Mouse (Mus musculus): ENCODE data around the gene Plekhb2. TPM values are rescaled to one million over a fixed set of nuclear protein-coding genes. Genes with fewer than 3 reads are reported as not detected.
A peak's percentile ranks its signal among the peaks of the same experiment; 100 is the strongest.

Gene Plekhb2
- polyA plus RNA-seq, 1 experiment from 2014 or later: 13.5 TPM

DNA sequence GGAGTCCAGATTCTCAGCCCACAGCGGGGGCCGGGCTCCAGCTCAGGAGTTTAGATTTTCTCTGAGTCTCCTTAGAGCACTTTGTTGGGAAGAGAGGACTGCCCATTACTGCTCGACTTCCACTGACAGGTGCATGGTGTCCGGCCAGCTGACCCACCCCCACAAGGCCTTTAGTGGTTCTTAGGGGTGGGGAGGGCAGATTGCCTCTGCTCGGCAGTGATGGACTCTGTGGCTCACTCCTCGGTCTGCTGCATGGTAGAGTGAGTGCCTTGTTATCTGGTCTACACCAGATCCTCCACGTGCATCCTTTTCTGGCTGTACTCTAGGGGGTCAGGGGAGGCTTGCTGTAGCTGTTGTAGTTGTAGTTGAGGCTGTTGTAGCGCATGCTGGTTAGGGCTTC lies 18.6 kb downstream of the Plekhb2 start:
- WGBS: 85% methylated on average over 8 of the region's 8 CpGs
- ATAC-seq (ENCODE audit: insufficient number of reproducible peaks, insufficient read depth, low FRiP score, low TSS enrichment, low read depth): peak; percentile 63; the same call in 1 of the 2 replicates
- Histone ChIP-seq H3K4me1 (replicated peaks) (no peaks in the 10 kb centered on the region), H3K4me2 (no peak overlapping the region), H3K9me3 (no peaks in the 10 kb centered on the region), H3K4me3 (replicated peaks) (no peak overlapping the region), H3K27me3 (no peaks in the 10 kb centered on the region), H3K9ac (replicated peaks) (no peak overlapping the region), H3K27ac (no peak overlapping the region), H3K36me3 (peaks cover 13% of the 10 kb centered on the region; the same call in 1 of the 2 replicates)

DNA sequence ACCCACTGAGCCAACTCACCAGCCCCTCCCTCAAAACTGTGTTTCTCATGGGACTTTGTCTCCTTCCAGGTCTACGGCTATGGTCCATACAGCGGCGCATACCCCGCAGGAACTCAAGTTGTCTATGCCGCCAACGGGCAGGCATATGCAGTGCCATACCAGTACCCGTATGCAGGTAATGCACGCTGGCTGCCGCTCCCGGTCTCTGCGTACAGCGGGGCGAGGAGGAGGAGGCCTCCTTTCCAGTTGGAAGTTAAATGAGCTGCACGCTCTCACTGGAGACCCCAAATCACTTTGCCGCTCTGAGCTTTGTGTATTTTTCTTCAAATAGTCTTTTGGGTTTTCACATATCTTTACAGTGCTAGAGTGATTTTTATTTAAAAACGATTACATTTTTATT lies 19.5 kb downstream of the Plekhb2 start:
- Histone ChIP-seq H3K4me1 (replicated peaks) (no peaks in the 10 kb centered on the region), H3K4me3 (replicated peaks) (no peak overlapping the region), H3K4me2 (no peak overlapping the region), H3K27me3 (no peaks in the 10 kb centered on the region), H3K9ac (replicated peaks) (no peak overlapping the region), H3K9me3 (no peaks in the 10 kb centered on the region), H3K27ac (no peak overlapping the region), H3K36me3 (peaks cover 11% of the 10 kb centered on the region; the same call in 1 of the 2 replicates)
- 96% methylated on average over 16 of the region's 16 CpGs for WGBS
- ATAC-seq (ENCODE audit: insufficient number of reproducible peaks, insufficient read depth, low FRiP score, low TSS enrichment, low read depth): no peak

DNA sequence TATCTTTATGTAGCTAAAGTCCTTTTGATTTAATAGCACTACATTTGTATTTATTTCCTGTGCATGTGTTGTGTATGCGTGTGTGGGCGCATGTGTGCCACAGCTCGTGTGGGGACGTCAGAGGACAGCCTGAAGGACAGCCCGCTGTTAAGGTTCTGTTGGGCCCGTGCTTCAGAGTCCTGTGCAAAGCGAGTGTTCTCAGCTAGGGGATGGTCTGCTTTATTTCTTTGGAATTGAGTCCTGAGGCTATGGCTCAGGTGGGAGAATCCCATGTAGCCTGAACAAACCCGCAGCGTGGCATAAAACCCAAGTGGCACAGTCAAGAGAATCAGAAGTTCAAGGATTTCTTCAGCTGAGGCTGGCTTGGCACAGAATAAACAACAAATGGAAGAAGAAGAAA lies 21.4 kb downstream of the Plekhb2 start:
- no peaks in the 10 kb centered on the region for H3K27me3 ChIP-seq
- no peak for ATAC-seq (ENCODE audit: insufficient number of reproducible peaks, insufficient read depth, low FRiP score, low TSS enrichment, low read depth)
- H3K4me1 ChIP-seq (replicated peaks): no peaks in the 10 kb centered on the region
- WGBS: 93% methylated on average over 9 of the region's 9 CpGs
- H3K4me2 ChIP-seq: no peak overlapping the region
- no peak overlapping the region for H3K4me3 ChIP-seq (replicated peaks)
- no peak overlapping the region for H3K27ac ChIP-seq
- no peak overlapping the region for H3K9ac ChIP-seq (replicated peaks)
- H3K9me3 ChIP-seq: no peaks in the 10 kb centered on the region
- peaks cover 15% of the 10 kb centered on the region; the same call in 1 of the 2 replicates for H3K36me3 ChIP-seq

DNA sequence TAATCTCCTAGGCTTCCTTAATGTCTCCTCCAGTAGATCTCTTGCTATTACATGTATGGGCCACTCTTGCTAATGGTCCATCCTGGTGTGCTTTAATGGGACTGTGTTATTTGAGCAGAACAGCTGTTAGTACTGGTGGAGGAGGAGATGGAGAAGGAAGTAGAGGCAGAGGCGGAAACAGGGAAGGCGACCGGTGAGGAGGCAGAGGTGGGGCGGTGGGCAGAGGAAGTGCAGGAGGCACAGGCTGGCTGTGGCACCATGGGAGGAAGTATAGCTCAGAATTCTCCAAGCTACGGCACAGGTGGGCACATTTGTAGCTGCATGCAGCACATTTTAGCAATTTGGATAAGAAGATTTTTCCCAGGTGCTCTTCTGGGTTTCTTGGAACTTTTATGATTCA lies 23.8 kb downstream of the Plekhb2 start:
- Histone ChIP-seq H3K27me3 (no peaks in the 10 kb centered on the region), H3K9ac (replicated peaks) (no peak overlapping the region), H3K4me1 (replicated peaks) (no peaks in the 10 kb centered on the region), H3K36me3 (peaks cover 15% of the 10 kb centered on the region; the same call in 1 of the 2 replicates), H3K4me3 (replicated peaks) (no peak overlapping the region), H3K4me2 (no peak overlapping the region), H3K27ac (no peak overlapping the region), H3K9me3 (no peaks in the 10 kb centered on the region)
- 83% methylated on average over 5 of the region's 5 CpGs for WGBS
- ATAC-seq (ENCODE audit: insufficient number of reproducible peaks, insufficient read depth, low FRiP score, low TSS enrichment, low read depth): no peak

DNA sequence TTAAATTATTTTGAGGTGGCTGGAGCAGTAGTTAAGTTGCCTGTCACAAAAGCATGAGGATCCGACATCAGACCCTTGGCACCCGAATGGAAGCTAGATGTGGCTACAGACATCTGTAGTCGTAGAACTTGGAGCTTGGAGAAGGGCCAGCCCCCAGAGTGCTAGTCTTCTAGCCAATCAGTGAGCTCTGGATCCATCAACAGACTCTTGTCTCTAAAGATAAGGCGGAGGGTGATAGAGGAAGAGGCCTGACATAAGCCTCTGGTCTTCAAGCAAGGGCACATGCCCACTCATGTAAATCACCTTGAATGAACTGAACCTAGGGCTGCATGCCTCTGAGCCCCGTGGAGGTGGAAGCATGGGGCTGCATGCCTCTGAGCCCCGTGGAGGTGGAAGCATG lies 29.8 kb downstream of the Plekhb2 start:
- H3K9ac ChIP-seq (replicated peaks): no peak overlapping the region
- H3K9me3 ChIP-seq: no peaks in the 10 kb centered on the region
- ATAC-seq (ENCODE audit: insufficient number of reproducible peaks, insufficient read depth, low FRiP score, low TSS enrichment, low read depth): no peak
- no peak overlapping the region for H3K4me3 ChIP-seq (replicated peaks)
- no peak overlapping the region for H3K27ac ChIP-seq
- peaks cover 4% of the 10 kb centered on the region; the same call in 1 of the 2 replicates for H3K36me3 ChIP-seq
- no peaks in the 10 kb centered on the region for H3K4me1 ChIP-seq (replicated peaks)
- H3K4me2 ChIP-seq: no peak overlapping the region
- H3K27me3 ChIP-seq: no peaks in the 10 kb centered on the region
- WGBS: 78% methylated on average over 6 of the region's 6 CpGs

DNA sequence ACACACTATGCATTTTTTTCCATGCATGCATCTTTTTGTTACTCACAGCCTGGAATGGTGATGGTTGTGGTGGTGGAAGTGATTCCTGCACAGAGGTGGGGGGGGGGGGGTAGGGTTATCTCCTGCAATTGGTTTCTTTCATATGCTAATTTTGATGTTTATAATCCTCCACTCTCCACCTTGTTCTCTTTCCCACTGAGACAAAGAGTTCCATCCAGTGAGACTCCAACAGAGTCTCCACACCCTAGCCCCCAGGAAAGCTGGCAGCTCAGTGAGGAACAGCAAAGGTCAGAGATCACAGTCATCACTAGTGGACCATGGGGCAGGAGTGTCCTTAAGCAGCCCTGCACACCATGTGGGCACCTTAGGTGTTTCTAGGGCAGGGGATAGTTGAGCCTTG lies 34.0 kb downstream of the Plekhb2 start:
- Histone ChIP-seq H3K27me3 (no peaks in the 10 kb centered on the region), H3K36me3 (no peaks in the 10 kb centered on the region), H3K4me2 (no peak overlapping the region), H3K4me1 (replicated peaks) (no peaks in the 10 kb centered on the region), H3K9me3 (no peaks in the 10 kb centered on the region), H3K9ac (replicated peaks) (no peak overlapping the region), H3K4me3 (replicated peaks) (no peak overlapping the region), H3K27ac (no peak overlapping the region)
- ATAC-seq (ENCODE audit: insufficient number of reproducible peaks, insufficient read depth, low FRiP score, low TSS enrichment, low read depth): no peak

DNA sequence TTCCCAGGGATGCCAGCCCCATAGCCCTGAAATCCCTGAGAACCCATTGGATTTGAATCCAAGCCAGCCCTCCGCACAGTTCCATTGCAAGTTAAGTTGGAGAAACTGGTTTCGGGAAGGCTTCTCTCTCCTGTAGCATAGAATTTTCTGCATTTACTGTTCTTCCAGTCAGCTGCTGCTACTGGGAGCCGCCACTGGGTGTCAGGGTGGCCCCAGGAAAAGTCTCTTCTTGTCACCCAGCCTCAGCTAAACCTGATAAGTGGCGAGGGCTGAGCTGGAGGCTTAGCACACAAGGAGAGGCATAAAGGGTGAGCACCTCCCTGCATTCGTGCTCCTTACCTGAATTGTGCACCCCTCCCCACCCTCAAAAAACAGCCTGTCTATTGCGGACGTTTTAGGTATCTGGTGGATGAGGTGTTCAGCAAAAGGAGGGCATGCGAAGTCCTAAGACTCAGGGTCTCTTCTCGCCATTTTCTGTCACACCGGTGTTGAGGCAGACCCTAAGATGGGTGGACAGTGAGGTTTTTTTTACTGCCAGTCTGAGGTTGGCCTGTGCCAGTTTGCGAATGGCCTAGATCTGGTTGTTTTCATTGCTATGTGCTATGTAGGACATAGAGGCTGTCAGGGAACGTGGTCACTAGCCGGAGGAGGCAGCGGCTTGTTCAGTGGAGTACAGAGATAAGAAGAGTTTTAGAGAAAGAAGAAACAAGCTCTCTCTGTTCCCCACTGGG lies 41.9 kb downstream of the Plekhb2 start:
- Histone ChIP-seq H3K36me3 (no peaks in the 10 kb centered on the region), H3K4me2 (no peak overlapping the region), H3K4me3 (replicated peaks) (no peak overlapping the region), H3K4me1 (replicated peaks) (no peaks in the 10 kb centered on the region), H3K9me3 (no peaks in the 10 kb centered on the region), H3K27me3 (peaks cover 12% of the 10 kb centered on the region; the same call in 1 of the 2 replicates), H3K27ac (no peak overlapping the region), H3K9ac (replicated peaks) (no peak overlapping the region)
- WGBS: 61% methylated on average over 14 of the region's 14 CpGs
- ATAC-seq (ENCODE audit: insufficient number of reproducible peaks, insufficient read depth, low FRiP score, low TSS enrichment, low read depth): no peak

DNA sequence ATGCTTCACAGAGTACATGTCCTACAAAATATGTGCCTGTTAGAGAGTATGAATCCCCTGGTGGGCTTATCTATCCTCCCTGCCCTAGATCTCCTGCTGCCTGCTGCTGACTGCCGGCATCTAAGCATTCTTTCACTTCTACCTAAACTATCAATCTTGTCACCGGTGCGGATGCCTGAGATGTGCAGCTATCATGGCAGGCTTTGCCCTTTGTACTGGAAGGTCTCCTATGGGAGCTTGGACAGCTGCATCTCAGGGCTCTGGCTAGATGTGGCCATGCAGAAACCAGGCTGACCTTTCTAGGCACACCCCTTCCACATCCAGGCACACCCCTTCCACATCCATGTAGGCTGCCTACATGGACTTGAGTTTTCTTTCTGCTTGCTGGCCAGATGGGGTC lies 42.7 kb downstream of the Plekhb2 start:
- ATAC-seq (ENCODE audit: insufficient number of reproducible peaks, insufficient read depth, low FRiP score, low TSS enrichment, low read depth): no peak

DNA sequence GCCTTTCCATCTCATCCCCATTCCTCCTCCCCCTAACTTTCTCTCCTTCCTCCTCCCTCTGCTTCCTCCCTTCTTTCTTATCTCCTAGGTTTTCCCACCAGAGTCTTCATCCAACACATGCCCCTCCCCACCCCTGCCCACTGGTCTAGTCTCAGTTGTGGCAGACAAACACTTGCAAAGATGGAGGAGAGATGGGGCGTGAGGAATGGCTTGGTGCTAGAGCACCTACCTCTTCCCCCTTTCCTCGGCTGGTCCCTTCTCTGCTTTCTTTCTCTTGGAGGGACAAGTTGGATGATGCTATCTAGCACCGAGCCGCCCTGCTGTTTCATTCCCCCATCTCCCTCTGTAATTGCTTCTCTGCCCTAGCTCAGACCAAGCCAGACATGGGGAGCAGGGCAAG lies 43.6 kb downstream of the Plekhb2 start:
- 76% methylated on average over 4 of the region's 4 CpGs for WGBS
- Histone ChIP-seq H3K4me3 (replicated peaks) (no peak overlapping the region), H3K27me3 (peaks cover 12% of the 10 kb centered on the region; the same call in 1 of the 2 replicates), H3K9me3 (no peaks in the 10 kb centered on the region), H3K27ac (no peak overlapping the region), H3K36me3 (no peaks in the 10 kb centered on the region), H3K4me1 (replicated peaks) (no peaks in the 10 kb centered on the region), H3K4me2 (no peak overlapping the region), H3K9ac (replicated peaks) (no peak overlapping the region)
- no peak for ATAC-seq (ENCODE audit: insufficient number of reproducible peaks, insufficient read depth, low FRiP score, low TSS enrichment, low read depth)

More for the DNA sequence above, 42.7 kb downstream of the Plekhb2 start:
- H3K27ac ChIP-seq: no peak overlapping the region
- 73% methylated on average over 3 of the region's 3 CpGs for WGBS
- peaks cover 12% of the 10 kb centered on the region; the same call in 1 of the 2 replicates for H3K27me3 ChIP-seq
- no peaks in the 10 kb centered on the region for H3K36me3 ChIP-seq
- no peak overlapping the region for H3K4me3 ChIP-seq (replicated peaks)
- no peak overlapping the region for H3K9ac ChIP-seq (replicated peaks)
- H3K4me2 ChIP-seq: no peak overlapping the region
- no peaks in the 10 kb centered on the region for H3K9me3 ChIP-seq
- H3K4me1 ChIP-seq (replicated peaks): no peaks in the 10 kb centered on the region

DNA sequence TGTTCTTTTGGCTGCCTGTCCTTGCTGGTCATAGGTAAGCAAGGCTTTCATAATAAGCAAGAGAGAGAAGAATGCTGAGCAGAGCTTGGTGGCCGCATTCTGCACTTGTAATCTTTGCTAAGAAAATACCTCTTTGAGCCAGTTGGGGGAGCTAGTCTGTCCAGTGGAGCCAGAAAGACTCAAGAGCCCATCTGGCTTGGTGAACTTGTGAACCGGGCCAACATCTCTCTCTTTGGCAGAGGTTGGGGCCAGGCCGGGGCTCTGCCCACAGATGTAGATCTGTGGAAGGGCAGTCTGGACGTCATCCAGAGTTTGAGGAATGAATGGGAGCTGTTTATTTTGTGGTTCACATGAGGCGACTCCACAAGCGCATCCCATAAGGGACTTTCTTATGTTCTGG lies 44.1 kb downstream of the Plekhb2 start:
- H3K9me3 ChIP-seq: no peaks in the 10 kb centered on the region
- peaks cover 12% of the 10 kb centered on the region; the same call in 1 of the 2 replicates for H3K27me3 ChIP-seq
- no peak overlapping the region for H3K9ac ChIP-seq (replicated peaks)
- no peaks in the 10 kb centered on the region for H3K4me1 ChIP-seq (replicated peaks)
- no peak for ATAC-seq (ENCODE audit: insufficient number of reproducible peaks, insufficient read depth, low FRiP score, low TSS enrichment, low read depth)
- WGBS: 84% methylated on average over 6 of the region's 6 CpGs
- H3K36me3 ChIP-seq: no peaks in the 10 kb centered on the region
- no peak overlapping the region for H3K27ac ChIP-seq
- no peak overlapping the region for H3K4me2 ChIP-seq
- no peak overlapping the region for H3K4me3 ChIP-seq (replicated peaks)

DNA sequence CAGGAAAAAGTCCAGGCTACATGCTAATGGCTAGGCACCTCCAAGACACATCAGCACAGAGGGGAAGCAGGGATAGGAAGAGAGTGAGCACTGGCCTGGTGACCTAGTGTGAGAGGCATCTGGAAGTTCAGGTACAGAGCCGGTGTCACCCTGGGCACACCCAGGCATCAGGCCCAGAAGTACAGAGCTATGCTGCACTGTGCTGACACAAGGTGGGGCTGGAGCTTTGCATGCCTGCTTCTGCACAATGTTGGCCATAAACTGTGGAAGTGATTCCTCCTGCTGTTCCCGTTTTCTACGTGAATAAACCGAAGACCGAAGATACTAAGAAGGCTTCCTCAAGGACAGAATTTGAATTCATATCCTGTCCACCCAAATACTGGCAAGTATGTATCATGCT lies 46.3 kb downstream of the Plekhb2 start:
- WGBS: 91% methylated on average over 5 of the region's 5 CpGs
- Histone ChIP-seq H3K4me3 (replicated peaks) (no peak overlapping the region), H3K9ac (replicated peaks) (no peak overlapping the region), H3K27me3 (peaks cover 12% of the 10 kb centered on the region; the same call in 1 of the 2 replicates), H3K9me3 (no peaks in the 10 kb centered on the region), H3K4me2 (no peak overlapping the region), H3K36me3 (no peaks in the 10 kb centered on the region), H3K27ac (no peak overlapping the region), H3K4me1 (replicated peaks) (no peaks in the 10 kb centered on the region)
- ATAC-seq (ENCODE audit: insufficient number of reproducible peaks, insufficient read depth, low FRiP score, low TSS enrichment, low read depth): no peak

DNA sequence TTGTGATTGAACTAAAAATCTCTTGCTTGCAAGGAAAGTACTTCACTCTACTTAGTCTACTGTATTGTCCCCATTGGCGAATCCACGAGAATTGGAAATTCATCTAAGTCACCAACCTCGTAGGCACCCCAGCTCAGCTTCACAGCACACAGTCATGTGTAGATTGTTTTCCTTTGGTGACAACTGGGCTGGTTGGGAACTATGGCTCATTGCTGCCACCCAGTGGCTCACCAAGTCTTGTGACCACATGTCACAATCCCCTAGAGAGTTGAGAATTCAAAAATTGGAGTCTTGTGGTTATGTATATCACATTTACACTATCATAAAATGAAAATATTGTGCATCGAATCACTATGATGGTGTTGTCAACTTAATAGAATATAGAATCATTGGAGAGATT lies 47.1 kb downstream of the Plekhb2 start:
- Histone ChIP-seq H3K36me3 (no peaks in the 10 kb centered on the region), H3K27me3 (peaks cover 12% of the 10 kb centered on the region; the same call in 1 of the 2 replicates), H3K4me1 (replicated peaks) (no peaks in the 10 kb centered on the region), H3K9me3 (no peaks in the 10 kb centered on the region), H3K4me2 (no peak overlapping the region), H3K27ac (no peak overlapping the region), H3K9ac (replicated peaks) (no peak overlapping the region), H3K4me3 (replicated peaks) (no peak overlapping the region)
- 63% methylated on average over 4 of the region's 4 CpGs for WGBS
- ATAC-seq (ENCODE audit: insufficient number of reproducible peaks, insufficient read depth, low FRiP score, low TSS enrichment, low read depth): no peak
